Mouse (Mus musculus): ENCODE data around the gene Src.
A peak's percentile ranks its signal among the peaks of the same experiment; 100 is the strongest.

The Src gene

DNA sequence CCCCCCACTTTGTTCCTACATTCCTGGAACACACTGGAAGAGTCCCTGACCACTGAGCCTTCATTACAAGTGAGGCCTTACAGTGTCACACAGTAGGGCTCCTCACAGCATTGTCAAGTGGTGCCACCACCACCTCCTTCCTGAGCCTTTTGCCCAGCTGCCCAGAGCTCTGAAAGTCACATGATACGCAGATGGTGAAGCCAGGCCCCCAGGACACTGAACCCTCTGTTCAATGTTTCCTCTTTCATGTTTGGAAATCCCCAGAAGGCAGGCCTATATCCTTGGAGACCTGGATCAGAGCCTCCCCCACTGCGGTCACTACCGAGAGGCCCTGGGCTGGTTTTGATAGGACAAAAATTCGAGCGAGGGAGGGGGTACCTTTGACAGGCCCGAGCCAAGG is 1.0 kb upstream of the Src start:
- DNase-seq = no peak

DNA sequence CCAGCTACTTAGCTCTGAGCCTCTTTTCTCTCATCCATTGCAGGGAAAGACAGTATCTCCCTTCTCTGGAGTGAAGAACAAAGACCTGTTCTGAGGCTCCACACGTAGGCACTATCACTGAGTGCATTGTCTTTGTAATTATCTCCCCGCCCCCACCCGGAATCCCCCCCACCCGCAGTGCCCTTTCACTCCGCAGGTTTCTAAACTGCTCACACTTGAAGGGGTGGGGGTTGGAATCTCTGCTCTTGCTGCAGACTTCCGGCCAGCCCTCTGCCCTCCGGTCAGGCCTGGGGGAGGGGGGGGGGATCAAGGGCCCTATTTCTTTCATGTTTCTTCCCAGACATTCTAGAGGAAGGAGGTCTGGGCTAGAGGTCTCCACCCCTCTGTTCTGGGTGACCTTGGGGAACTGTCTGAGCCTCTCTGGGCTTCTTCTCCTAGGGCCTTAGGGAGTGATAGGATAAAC is 396 bp downstream of the Src start:
- DNase-seq = no peak

DNA sequence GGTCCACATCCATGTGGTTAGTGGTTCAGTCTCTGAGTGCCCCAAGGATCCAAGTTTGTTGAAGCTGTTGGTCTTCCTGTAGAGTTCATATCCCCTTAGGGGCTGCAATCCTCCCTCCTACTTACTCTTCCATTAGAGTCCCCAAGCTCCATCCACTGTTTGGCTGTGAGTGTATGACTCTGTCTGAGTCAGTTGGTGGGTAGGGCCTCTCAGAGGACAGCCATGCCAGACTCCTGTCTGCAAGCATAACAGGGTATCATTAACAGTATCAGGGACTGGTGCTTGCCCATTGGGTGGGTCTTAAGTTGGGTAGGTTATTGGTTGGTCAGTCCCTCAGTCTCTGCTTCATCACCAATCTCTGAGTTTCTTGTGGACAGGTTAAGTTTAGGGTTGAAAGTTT is 1.3 kb downstream of the Src start:
- no peak for DNase-seq

DNA sequence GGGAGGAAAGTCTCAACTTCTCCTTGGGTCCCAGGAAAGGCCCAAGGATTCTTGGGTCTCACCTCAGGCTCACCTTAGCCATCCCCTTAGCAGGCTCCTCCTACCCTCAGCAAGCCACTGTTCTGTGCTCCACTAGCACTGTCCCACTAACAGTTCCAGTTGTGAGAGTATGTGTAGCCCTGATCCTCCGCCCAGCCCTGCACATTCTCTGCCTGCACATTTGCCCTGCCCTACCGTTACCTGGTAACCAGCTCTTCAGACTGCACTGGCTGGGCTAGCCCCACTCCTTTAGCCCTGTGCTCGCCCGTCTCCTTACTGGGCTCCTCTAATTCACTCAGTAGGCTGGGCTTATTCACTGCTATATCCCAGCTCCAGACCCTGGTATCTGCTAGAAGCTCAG is 2.2 kb downstream of the Src start:
- DNase-seq = no peak

DNA sequence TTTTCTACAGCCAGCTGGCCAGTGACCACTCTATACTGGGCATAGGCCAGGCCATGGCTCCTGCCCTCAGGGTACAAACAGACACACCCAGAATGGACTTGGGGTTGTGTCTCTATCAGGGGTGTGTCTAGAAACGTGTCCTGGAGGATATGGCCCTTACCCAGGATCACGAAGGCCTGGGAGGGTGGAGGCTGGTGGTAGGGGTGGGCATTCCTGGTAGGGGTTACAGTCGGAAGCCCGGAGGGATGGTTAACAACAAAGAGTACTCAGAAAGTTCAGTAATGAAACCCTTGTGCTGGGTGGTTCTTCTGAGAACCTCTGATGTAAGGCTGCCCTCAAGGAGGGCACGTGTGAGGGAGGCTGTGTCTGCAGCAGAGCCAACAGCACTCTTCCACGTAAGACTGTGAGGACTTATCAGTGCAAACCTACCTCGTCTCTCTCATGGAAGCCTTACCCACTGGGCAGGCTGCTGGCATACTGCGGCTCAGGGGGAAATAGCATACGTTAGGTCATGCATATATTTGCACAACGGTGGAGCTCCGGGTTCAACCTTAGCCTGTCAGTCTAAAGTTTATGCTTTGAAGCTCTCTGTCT is 3.9 kb downstream of the Src start:
- DNase-seq = no peak

DNA sequence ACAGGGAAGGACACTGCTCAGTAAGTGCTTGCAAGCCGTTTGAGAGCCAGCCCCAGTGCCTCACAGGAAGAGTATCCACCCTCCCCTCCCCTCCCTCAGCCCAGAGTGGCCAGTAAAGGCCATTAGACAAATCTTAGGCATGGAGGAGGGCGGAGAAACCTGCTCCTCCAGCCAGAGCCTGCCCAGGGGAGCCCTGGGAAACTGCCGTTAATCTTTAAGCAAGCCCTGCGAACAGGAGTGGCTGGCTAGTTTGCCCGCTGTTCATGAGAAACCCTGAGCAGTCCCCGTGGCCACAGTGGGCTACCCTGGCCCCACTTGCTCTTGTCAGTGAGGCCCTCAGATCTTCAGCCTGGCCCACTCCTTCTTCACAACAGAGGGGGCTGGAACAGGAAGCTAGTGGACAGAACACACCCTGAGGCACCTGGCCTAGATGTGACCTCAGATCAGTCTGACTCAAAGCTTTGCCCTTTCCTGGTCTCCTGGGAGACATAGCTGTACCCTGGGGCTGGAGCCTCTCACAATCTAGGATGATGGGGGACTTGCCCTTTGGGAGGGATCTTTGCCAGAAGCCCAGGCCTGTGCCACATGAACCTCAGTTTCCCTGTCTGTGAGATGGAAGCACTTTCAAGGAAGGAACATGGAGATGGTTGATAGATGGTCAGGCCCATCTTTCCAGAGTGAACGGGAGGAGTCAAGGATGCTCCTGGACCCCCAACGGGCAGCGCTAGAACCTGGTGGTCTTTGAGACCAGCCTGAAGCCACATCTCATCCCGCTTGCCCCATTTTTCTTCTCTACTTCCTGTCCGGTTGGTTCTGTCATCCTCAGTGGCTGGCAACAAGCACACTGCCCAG is 4.8 kb downstream of the Src start:
- no peak for DNase-seq

DNA sequence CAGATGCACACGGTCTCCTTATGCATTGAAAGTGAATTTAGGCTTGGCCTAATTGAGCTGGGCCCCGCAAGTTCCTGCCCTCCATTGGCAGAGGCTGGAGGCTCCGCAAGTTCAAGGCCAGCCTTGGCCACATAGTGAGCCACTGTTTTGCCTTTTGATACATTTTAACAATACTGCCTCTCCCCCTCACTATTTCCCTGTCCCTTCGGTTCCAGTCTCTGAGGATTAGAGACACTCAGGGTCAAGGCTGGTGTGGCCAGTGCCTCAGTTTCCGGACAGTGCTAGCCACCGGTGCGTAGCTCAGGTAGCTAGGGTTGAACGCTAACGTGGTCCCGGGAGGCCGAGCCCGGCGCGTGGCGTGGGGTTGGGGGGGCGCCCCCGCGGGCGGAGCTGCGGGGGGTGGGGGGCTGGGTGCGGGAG is 5.5 kb downstream of the Src start:
- no peak for DNase-seq

DNA sequence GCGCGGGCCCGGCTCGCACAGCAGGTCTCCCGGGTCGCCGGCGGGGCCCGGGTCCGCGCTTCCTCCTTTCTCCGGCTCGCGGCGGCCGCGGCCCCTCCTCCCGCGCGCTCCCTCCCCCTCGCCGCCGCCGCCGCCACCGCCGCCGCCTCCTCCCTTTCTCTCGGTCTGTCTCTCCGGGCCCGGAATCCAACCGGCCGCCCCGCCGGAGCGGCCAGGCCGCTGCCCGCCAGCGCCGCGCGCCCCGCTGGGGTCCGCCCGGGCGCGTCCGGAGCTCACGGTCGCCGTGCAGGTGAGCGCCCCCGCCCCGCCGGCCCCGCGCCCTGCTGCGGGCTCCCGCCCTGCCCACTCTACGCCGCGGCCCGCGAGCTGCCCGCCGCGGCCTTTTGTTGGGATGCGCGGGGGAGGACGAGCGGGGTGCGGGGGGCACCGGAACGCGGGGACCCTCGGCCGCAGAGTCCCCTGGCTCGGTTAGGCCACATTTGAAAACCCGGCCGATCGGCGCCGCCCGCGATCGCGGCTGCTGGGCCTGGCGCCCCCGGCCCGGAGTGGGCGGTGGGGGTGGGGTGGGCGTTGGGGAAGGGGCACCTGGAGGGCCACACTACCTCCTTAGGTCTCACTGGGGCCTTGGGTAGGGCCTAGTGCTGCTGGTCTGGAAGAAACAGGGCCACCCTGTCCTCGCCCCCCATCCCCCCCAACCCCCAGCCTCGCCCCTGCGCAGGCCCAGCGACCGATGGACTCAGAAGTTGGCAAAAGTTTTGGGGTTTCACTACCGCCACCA is 6.1 kb downstream of the Src start:
- DNase-seq = peak; percentile 70

DNA sequence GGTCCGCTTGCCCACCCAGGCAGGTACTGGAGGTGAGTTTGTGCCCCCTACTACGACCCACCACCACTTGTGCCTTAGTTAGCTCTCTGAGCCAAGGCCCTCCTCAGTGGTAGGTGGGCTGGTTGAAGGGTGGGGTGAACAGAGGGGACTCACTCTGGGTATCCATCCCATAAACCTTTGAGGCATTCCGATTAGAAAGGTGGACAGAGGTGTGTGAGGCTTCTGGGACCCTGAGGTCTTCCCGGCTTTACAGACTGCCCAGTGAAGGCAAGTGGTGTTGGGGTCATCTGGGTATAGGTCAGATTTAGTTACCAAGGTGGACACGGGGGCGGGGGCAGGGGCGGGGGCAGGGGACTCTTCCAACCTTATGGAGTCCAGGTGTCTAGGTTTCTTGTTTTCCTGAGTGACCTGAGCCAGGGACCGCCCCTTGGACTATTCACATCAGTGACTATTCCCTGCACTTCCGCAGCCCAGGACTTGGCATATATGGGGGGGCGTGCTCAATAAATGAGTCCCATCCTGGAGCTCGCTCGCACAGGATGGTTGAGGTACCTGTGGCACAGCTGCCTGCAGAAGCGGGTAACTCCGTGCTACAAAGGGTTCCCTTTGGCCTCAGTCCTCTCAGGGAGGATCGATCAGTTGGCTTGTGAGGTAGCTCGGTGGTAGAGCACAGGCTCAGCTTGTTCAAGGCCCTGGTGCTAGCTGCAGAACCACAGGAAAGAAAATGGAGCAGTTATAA is 6.8 kb downstream of the Src start:
- DNase-seq = no peak

DNA sequence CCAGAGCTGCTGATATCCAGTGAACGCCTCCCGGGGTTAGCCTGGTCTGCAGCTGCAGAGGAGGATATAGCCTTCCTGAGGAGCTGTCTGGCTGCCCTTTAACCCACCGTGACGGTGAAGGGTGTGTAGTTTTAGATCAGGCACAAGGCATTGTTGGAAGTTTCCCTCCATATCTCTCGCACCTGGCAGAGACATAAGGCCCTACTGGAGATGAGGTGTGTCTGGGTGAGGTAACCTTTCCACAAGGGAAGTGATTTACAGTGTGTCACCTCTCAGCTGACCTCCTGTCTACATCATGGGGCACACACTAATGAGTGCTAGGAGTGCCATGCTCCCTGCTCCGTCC is 7.4 kb downstream of the Src start:
- no peak for DNase-seq

DNA sequence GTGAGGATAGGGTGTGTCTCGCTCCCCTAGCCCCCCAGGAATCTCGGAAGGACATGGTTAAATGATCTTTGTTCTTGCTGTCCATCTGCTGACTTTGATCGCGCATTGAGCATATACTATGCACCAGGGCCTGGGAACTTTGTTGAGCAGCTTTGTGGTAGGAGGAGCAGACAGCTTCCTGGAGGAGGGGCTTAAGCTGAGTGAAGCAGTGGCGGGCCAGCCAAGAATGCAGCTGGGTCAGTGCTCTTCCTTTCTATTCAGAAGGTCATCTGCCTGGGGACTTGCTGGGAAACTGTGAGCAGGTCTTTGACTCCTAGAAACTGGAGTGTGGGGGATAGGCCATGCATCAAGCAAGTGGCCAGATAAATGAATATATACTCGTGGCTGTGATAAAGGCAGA is 7.9 kb downstream of the Src start:
- no peak for DNase-seq

DNA sequence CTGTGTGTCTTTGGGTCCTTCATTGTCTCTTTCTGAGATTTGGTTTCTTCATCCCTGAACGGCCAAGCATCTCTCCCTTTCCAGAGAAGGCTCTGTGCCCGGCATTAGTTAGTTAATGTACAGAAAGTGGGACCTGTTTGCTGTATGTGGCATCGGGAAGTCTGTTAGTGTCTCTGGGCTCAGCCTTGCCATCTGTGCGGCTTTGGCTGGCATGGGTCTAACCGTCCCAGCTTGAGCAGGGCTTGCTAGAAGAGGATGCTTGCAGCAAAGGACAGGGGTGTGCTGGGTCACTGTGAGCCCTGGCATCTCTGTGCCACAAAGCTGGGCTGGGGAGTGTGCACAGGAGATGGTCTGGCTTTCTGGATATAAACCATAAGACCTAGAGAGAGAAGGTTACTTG is 8.9 kb downstream of the Src start:
- no peak for DNase-seq

DNA sequence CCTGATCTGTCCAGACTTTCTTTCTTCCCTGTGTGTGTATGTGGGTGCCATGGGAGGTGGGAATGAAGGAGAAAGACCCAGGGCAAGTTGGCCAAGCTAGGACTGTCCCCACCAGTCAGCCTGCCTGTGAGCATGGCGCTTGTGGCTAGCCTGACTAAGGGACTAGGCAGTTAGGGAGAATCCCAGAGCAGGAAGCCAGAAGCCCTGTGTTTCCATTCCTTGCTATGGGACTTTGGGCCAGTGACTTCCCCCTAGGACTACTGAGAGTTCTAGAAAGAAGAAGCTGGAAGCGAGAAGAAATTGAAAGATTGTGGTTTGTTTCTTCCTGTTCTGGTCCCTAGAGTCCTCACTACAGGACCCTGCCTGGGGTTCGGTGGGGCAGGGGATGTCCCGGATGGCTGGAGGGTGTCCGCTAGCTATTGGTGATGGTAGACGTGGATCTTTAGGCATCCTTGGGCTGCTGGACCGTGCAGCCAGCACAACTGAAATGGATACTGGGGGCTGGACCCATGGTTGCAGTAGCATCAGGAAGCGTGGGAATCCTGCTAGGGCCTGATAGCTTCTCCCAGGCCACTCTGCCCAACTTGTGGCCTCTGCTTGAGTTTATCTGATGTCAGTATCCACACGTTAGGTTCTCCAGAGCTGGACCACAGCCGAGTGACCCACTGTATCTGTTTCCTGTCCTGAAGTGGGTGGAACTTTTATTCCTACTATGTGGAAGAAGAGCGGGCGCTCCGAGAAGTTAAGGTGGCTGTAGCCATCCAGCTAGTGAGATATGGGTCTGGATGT is 10.3 kb downstream of the Src start:
- DNase-seq = no peak

DNA sequence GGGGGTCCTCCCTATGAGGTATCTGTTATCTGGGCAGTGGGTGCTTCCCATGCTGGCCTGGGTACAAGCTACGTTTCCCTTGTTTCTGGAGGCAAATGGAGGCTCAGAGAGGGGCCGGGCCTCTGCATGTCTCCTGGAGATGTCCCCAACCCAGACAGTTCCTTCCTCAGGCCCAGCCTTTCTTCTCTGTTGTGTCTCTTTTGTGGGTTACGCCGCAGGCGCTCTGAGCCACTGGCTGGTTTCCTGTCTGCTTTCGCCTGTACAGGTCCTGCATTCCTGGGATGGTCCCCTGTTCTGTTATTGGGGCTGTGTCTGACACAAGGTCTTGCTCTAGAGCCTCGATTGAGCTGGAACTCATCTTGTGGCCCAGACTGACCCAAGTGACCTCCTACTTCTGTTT is 11.5 kb downstream of the Src start:
- DNase-seq = no peak

DNA sequence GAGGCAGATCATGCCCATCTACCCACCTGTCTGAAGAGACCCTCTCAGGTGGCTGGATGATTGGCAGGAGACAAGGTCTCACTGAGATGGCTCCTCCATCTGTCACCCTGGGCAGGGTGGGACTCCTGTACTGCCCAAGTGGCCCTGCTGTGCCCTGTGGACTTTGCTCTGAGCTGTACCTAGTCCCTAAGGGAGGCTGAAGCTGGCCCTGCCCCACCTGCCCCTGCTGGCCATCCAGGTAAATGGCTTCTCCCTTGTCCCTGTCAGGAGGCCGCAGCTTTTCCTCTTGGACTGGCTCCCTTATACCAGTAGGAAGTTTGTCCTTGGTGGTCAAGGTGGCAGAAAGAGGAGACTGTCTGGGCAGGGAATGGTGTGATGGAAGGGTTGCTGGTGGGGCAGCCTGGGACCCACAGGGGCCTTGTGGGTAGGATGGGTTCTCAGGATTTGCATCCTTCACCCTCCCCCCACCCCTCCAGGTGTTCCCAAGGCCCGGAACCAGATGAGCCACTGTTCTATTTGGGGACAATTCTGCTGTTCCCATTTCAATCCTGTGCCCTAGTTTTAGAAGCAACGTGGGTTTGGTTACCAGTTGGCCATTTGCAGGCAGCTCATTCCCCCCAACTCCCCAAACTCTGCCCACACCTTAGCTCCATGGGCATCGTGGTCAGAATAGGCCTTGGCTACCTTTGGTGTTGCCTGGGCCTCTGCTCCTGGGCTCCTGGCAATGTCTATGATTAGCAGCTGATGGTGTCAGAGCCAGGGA is 12.6 kb downstream of the Src start:
- no peak for DNase-seq

DNA sequence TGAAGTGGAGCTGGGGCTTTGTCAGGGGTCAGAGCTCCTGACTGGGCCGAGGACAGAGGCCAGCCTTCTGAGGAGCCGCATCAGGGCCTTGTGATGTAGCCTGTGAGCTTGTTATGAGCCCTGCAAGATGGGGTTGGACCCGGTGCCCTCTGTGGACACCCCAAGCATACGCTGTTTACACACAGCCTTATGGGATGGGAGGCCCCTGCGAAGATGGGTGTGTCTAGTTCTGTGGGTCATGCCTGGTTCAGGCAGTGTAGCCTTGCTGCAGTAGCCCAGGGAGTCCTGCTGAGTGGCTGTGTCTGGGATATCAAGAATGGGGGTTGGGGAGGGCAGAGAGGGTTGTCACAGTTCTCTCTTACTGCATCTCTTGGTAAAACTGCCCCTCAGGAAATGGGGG is 13.7 kb downstream of the Src start:
- DNase-seq = no peak

DNA sequence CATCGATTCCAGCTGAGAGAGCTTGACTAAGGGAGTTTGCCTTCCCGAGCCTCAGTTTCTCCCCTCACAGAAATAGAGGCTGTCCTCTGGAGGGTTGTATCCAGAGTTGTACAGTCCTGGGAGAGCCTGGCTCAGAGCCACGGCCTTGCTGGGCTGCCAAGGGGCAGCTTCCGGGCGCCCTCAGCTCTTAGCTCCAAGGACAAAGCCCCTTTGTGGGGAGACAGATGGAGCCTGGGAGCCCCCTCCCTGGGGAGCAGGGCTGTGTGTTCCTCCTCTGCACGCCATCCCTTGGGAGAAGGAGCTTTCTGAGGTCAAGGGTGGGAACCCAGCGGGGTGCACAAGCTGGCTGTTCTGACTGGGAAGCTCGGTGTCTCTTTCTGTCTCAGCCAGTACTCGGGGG is 14.2 kb downstream of the Src start:
- peak; percentile 73 for DNase-seq

DNA sequence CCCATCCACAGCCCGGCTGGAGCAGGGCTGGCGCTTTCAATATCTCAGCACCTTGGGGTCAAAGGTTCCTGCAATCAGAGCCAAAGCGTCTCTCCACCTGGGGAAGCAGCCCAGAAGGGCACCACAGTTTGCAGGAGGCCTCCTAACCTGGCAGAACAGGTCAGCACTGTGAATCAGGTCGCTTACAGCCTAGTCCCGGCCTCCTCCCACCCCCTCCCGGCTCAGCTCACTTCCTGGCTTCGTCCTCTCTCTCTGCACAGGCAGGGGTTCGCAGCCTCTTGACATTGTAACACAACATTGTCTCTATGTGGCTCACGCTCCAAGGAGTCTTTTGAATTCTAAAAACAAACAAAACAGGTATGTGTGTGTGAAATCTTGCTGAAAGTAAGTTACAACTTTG is 15.8 kb downstream of the Src start:
- no peak for DNase-seq

DNA sequence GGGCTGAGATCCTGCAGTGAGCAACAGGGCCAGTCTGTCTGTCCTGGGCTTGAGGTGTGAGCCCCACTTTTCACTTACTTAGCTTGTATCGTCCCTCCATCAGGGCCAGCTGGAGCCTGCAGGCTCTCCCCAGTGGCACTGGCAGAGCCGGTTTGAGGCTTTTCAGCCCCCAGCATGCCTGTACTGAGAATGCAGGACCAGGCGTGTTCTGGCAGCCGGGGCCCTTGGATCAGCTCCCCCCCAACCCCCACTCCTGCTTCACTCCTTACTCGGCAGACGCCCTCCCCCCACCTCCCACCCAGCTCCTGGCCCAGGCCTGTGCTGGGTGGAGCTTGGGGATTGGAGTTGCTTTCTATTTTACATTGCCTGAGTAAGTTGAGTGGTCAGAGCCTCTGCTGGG is 16.3 kb downstream of the Src start:
- peak; percentile 65 for DNase-seq

DNA sequence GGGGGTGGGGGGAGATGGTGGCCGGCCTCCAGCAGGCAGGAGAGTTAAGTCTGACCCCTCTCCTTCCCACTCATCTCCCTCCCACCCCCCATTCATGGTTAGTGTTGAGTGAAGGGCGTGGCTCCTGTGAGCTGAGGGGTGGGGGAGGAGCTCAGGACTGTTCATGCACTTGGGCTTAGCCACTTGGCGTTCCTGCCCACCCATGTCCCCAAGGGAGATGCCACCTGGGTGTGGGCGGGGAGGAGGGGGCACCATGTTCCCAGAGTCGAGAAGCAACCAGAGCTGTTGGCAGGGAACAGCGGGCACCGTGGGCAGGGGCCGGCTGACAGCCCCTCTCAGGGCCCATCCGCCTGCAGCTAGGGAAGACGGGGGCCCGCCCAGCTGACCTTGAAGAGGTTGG is 18.3 kb downstream of the Src start:
- no peak for DNase-seq

DNA sequence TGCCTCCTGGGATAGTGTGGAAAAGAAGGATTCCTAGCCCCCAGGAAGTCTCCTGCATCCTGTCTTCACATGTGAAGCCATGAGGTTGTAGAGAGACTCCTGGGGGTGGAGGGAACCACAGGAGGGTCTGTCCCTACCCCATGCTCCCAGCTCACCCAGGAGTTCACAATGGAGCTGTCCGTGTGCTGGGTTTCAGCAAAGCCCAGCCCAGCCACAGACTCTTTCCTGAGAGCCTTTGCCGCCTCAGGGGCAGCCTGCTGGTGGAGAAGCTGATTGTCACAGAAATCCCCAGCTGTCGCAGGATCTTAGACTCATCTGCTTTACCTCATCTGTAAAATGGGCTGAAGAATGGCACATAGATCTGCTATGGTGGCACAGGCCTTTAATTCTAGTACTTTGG is 18.9 kb downstream of the Src start:
- DNase-seq = no peak

DNA sequence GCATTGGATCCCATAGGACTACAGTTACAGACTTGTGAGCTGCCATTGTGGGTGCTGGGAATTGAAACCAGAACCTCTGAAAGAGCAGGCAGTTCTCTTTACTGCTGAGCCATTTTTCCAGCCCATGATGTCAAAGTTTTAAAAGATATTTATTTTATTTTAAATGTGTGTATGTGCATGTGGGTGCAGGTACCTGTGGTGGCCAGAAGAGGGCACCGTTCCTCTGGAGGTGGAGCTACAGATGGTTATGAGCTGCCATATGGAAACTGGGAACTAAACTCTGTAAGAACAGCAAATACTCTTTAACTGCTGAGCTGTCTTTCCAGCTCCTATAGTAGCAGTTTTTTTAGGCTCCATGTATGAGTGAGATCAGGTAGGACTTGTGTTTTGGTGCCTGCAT is 23.1 kb downstream of the Src start:
- DNase-seq = no peak

All from right cerebral cortex, postnatal 4 days (tissue).